Mouse (Mus musculus): ENCODE data around the gene Crim1. TPM values are rescaled to one million over a fixed set of nuclear protein-coding genes. Genes with fewer than 3 reads are reported as not detected.

Crim1 gene
- 7.0 and 7.8 TPM in 2 replicates for polyA plus RNA-seq (2015; fragmentation: Nextera tagmentation; extraction: Ambion mirVana)

GRCm38 (mm10) chr17:78199626-78200560 is at the start of gene Crim1:
Gene Crim1, plus strand, starts transcription at chr17:78200248.

GRCm38 (mm10) chr17:78417381-78418281 is 217.6 kb downstream of the Crim1 start, which contains the start of gene Fez2:
Gene Fez2, minus strand, starts transcription at chr17:78418152.

Small RNA genes within 50 kb of the gene (microRNA-seq; reads per million reads assigned to microRNA genes)
- gene Gm25069 (ENCODE audit: borderline replicate concordance, insufficient number of aligned reads) = not detected

Other genes starting within 250 kb of the Crim1 start
- 49.0 and 91.9 TPM in 2 replicates for gene Fez2, start 217.9 kb downstream of the Crim1 start, polyA plus RNA-seq (2015; fragmentation: Nextera tagmentation; extraction: Ambion mirVana)